Mouse (Mus musculus) thymus, adult 2 months (tissue): ENCODE measurements around the gene Ticam1.

ENCODE experiments used
- CTCF ChIP-seq: fragments of 200-500 bp; IDR thresholded peaks from 2 replicates; pipeline ENCODE4 v1.5.1; 2012; ENCODE audit warnings: mild to moderate bottlenecking, control low read depth, low read length, moderate library complexity, borderline replicate concordance; ENCODE audit not compliant: control insufficient read depth, poor library complexity, insufficient read depth; ENCODE audit errors: extremely low read depth
- POLR2A ChIP-seq: fragments of 200-500 bp; IDR thresholded peaks from 2 replicates; pipeline ENCODE4 v1.6.1; 2012; ENCODE audit warnings: mild to moderate bottlenecking, low read length, control low read depth, moderate library complexity; ENCODE audit not compliant: control insufficient read depth, poor library complexity, insufficient read depth; ENCODE audit errors: extremely low read depth

DNA sequence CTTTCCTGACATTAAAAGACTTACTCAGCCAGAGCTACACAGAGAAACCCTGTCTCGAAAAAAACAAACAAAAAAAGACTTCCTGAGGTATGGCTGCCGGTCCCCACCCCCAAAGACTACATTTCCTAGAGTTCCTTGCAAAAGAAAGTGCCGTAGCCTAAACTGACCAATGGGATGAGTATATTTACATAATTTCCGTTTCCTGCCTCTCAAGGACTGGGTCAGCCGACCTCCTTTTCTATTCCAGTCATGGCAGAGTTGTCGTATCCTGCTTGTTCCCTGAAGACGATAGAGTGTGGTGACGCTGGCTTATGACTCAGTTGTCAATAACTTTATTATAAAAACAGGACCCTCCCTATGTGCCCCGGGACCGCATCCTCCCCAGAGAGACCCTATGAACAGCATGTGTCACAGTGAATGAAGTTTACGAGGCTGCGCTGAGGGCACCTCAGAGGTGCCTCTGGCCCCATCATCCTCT, 7.4 kb downstream of the Ticam1 start:
- TF ChIP-seq CTCF, result no peak
- TF ChIP-seq POLR2A, result no peak
